In genomic region chr7:89835566-89835965, GRCm38 (mm10) we compare ENCODE assay signal across 13 mouse cellular contexts.
DNase-seq lines count a peak whose midpoint lies in the region; ATAC-seq and TF ChIP-seq lines count a peak whose summit lies in the region.
"Had no signal": no experiment of that assay in that cellular context is flagged by ENCODE, and none has a peak within 500 bp of the region (broad histone marks: within the 10 kb centered on the region; RNA-seq: fewer than 3 reads in every experiment).

No protein-coding gene starts in this region.

- no peak for TF ChIP-seq CTCF in Patski (IDR thresholded peaks at IDR 0.05)

- 59% methylated on average over 8 of the region's 8 CpGs for whole genome bisulfite sequencing in hindbrain, embryonic 14.5 days
- 63% methylated on average over 8 of the region's 8 CpGs for WGBS in hindbrain, embryonic 12.5 days

- no peak overlapping the region for H3K9ac ChIP-seq in hindbrain, embryonic 14.5 days
- no peak overlapping the region for H3K9ac ChIP-seq in hindbrain, embryonic 12.5 days
- H3K9ac ChIP-seq: limb, embryonic 13.5 days; lung, embryonic 15.5 days had no signal

- DNase-seq in hindbrain, embryonic 14.5 days (ENCODE audit: low spot score), result no peak
- DNase-seq in 416B (ENCODE audit: low read depth), result peak; percentile 4
- DNase-seq in Patski (ENCODE audit: low read depth, low spot score), result peak; percentile 71
- peak; percentile 68 to 77 for DNase-seq in cerebellum, postnatal 25 days
- DNase-seq in thymus, postnatal 14 days, result no peak
- DNase-seq in adrenal gland, adult 2 months, result no peak
- DNase-seq: heart, postnatal 36 days; kidney, adult 9 months had no signal

- no peak overlapping the region for H3K4me2 ChIP-seq in hindbrain, embryonic 14.5 days (replicated peaks)
- H3K4me2 ChIP-seq in hindbrain, embryonic 12.5 days (replicated peaks), result no peak overlapping the region
- H3K4me2 ChIP-seq: limb, embryonic 13.5 days; lung, embryonic 15.5 days had no signal

- no peak overlapping the region for H3K4me3 ChIP-seq in hindbrain, embryonic 14.5 days (replicated peaks; ENCODE audit: low read length)
- no peak overlapping the region for H3K4me3 ChIP-seq in hindbrain, embryonic 12.5 days
- H3K4me3 ChIP-seq: layer of hippocampus, adult 2 months; limb, embryonic 13.5 days; lung, embryonic 15.5 days had no signal

- in situ Hi-C loops in Patski (cut with MboI; ENCODE audit: low pct_unique_long_range_greater_than_20kb), result loop anchor here (10.0 kb wide), 1 partner anchor 51 kb away; no protein-coding TSS in a partner anchor

- POLR2A ChIA-PET in Patski (lab: Charles Lee), result interaction anchor here (0.5 to 2.4 kb wide), 2 partner anchors 18 to 322 kb away, joined by 3 to 5 read pairs; no protein-coding TSS in a partner anchor

- no peaks in the 10 kb centered on the region for H3K4me1 ChIP-seq in hindbrain, embryonic 14.5 days (replicated peaks; ENCODE audit: control insufficient read depth, insufficient read depth, low read length)
- no peaks in the 10 kb centered on the region for H3K4me1 ChIP-seq in hindbrain, embryonic 12.5 days
- H3K4me1 ChIP-seq: limb, embryonic 13.5 days had no signal

- ATAC-seq in hindbrain, embryonic 14.5 days (ENCODE audit: low FRiP score), result peak; percentile 37; the same call in 1 of the 2 replicates
- ATAC-seq in hindbrain, embryonic 12.5 days (ENCODE audit: low FRiP score), result no peak
- no peak for ATAC-seq in Patski
- ATAC-seq: midbrain, embryonic 16.5 days had no signal

- H3K27me3 ChIP-seq in hindbrain, embryonic 14.5 days (ENCODE audit: control insufficient read depth, insufficient read depth, low read length), result no peaks in the 10 kb centered on the region
- H3K27me3 ChIP-seq in hindbrain, embryonic 12.5 days, result no peaks in the 10 kb centered on the region
- H3K27me3 ChIP-seq in Patski, result no peaks in the 10 kb centered on the region
- H3K27me3 ChIP-seq: limb, embryonic 13.5 days; lung, embryonic 15.5 days had no signal

- H3K9me3 ChIP-seq in hindbrain, embryonic 14.5 days (ENCODE audit: control insufficient read depth, low read length), result no peaks in the 10 kb centered on the region
- no peaks in the 10 kb centered on the region for H3K9me3 ChIP-seq in hindbrain, embryonic 12.5 days (replicated peaks)
- H3K9me3 ChIP-seq: limb, embryonic 13.5 days; lung, embryonic 15.5 days had no signal

- CTCF ChIA-PET in Patski (lab: Charles Lee), result interaction anchor here (1.1 to 1.5 kb wide), 2 partner anchors 18 to 318 kb away, joined by 3 to 4 read pairs; no protein-coding TSS in a partner anchor

- H3K36me3 ChIP-seq in hindbrain, embryonic 14.5 days (replicated peaks; ENCODE audit: control insufficient read depth, insufficient read depth), result no peaks in the 10 kb centered on the region
- H3K36me3 ChIP-seq in hindbrain, embryonic 12.5 days, result no peaks in the 10 kb centered on the region
- H3K36me3 ChIP-seq: limb, embryonic 13.5 days; lung, embryonic 15.5 days had no signal

- no peak overlapping the region for H3K27ac ChIP-seq in hindbrain, embryonic 14.5 days
- H3K27ac ChIP-seq in hindbrain, embryonic 12.5 days, result no peak overlapping the region
- H3K27ac ChIP-seq: layer of hippocampus, adult 2 months; limb, embryonic 13.5 days; lung, embryonic 15.5 days had no signal

Comparison
In these comparisons a context has a peak if more than half of its experiments do, and no peak if none do; other contexts are left out.
1. DNase-seq: peak in 416B (single experiment), Patski (single experiment) and cerebellum, postnatal 25 days (2 of 2); none in hindbrain, embryonic 14.5 days (single experiment), thymus, postnatal 14 days (single experiment) and adrenal gland, adult 2 months (single experiment).